Mouse (Mus musculus) bone marrow macrophage, adult 2 months (primary cell): ENCODE data around the gene Olfr767.

Experiments
- CTCF ChIP-seq: IDR thresholded peaks from 2 replicates; pipeline ENCODE4 v1.5.1; 2012; ENCODE audit warnings: low read depth, mild to moderate bottlenecking, low read length, moderate library complexity
- POLR2A ChIP-seq: IDR thresholded peaks from 2 replicates; pipeline ENCODE4 v1.6.1; 2012; ENCODE audit warnings: mild to moderate bottlenecking, low read depth, low read length, borderline replicate concordance

DNA sequence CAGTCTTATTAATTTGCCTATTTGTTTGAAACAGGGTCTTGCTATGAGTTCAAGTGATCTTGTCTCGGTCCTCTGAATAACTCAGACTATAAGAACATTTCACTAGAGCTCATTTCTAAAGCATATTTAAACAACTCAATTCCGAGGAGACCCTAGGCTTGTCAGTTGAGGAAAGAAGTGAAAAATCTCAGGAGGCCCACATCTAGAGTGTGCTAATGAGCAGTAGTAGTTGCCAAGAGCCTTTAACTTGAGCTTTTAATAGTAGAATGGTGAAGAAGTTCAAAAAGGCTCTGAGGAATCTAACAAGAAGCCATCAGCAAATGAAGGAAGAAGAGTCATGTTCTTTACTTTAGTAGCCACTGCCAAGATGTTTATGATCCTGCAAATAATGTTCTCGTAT, 42.9 kb downstream of the Olfr767 start, which contains the start of gene Olfr764-ps1:
- TF ChIP-seq CTCF (no peak), POLR2A (no peak)
